Mouse (Mus musculus) stomach, postnatal 0 days (tissue): ENCODE data around the gene A930017K11Rik.

Experiments
- CTCF ChIP-seq: IDR thresholded peaks from 2 replicates; pipeline ENCODE4 v1.5.1; 2016; ENCODE audit warnings: antibody characterized with exemption, low read depth, mild to moderate bottlenecking, moderate library complexity
- EP300 ChIP-seq: optimal IDR thresholded peaks from 2 replicates; pipeline ENCODE3; 2016; ENCODE audit warnings: antibody characterized with exemption

GRCm38 (mm10) chr17:25907640-25908039 is 44.7 kb downstream of the A930017K11Rik start:
- TF ChIP-seq EP300 = no peak
- no peak for TF ChIP-seq CTCF
